Mouse (Mus musculus) T-helper 17 cell (primary cell): ENCODE measurements around the gene Smyd4.

Experiments
- in situ Hi-C, 2 experiments: fragments of 300-600 bp; cut with MboI, MseI; formaldehyde crosslinking; loops; 1 replicate in 1 of 2; 2 replicates in 1 of 2; pipeline ENCODE4 v1.15.1; 2025; ENCODE audit warnings: high pct_unique_total_duplicates in 2 of 2

The Smyd4 gene

GRCm38 (mm10) chr11:75415994-75416393 is 67.8 kb downstream of the Smyd4 start:
- in situ Hi-C loops = no loop called here

- in situ Hi-C loops = no loop called here
Measured at GRCm38 (mm10) chr11:75420037-75420436, 71.8 kb downstream of the Smyd4 start.

DNA sequence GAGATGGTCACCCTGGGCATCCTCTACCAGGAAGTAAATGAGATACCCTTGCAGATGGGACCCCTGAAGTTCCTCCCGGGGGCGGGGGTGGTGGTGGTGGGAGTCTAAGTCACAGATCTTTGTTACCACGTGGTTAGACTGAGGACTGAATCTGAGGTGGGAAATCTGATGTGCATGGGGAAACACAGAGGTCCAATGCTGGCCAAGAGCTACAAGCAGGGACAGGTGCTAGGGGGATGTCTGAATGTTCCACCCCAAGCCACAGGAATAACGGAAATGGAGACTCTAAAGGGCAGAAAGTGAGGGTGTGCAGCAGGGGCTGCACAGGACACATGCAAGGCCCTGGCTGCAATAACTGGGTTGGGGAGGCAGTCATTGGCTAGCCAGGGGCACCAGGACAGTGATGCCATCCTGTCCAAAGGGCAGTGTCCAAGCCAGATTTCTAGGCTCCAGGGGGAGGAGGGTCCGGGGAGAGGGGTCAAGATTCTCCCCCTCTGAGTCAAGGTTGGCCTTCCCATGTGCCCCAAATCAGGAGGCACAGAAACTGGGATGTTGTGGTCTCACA is 72.7 kb downstream of the Smyd4 start:
- in situ Hi-C loops = no loop called here

GRCm38 (mm10) chr11:75421375-75422012 is 73.3 kb downstream of the Smyd4 start:
- in situ Hi-C loops = no loop called here

GRCm38 (mm10) chr11:75422013-75422792 is 74.0 kb downstream of the Smyd4 start, which contains the start of gene Serpinf1:
TSS of gene Serpinf1 (minus strand) at chr11:75422701.
- in situ Hi-C loops = no loop called here

- in situ Hi-C loops = no loop called here
Measured at GRCm38 (mm10) chr11:75423091-75423490, 74.9 kb downstream of the Smyd4 start.

- in situ Hi-C loops = no loop called here
Measured at GRCm38 (mm10) chr11:75424033-75424432, 75.8 kb downstream of the Smyd4 start.

- in situ Hi-C loops = no loop called here
Measured at GRCm38 (mm10) chr11:75424459-75424858, 76.2 kb downstream of the Smyd4 start.

DNA sequence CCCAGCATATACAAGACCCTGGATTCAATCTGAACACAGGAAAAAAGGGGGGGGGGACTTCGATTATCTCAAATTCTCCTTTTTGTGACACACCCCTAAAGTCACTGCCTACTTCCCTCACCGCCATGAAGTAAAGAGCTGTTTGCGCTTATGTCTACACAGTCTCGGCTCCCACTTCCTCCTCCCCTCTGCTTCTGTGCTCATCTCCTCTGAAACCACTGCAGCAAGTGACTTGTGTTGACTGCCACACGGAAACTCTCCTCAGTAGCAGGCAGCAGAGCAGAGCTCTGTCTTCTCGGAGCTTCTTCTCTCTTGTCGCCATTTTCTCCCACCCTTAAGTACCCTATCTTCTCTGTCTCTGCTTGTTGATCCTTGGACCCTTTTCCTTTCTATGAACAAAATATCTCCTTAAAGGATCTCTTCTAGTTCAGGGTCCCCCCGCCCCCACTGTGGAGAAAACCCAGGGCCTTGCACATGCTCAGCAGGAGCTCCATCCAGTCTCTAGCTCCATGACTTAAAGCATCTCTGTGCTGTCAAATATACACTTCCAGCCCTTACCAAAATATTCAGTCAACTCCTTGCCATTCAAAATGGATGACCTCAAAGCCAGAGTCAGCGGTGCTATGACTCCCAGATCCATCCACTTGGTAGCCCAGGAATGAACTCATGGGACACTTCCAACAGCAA is 80.9 kb downstream of the Smyd4 start:
- in situ Hi-C loops = no loop called here

DNA sequence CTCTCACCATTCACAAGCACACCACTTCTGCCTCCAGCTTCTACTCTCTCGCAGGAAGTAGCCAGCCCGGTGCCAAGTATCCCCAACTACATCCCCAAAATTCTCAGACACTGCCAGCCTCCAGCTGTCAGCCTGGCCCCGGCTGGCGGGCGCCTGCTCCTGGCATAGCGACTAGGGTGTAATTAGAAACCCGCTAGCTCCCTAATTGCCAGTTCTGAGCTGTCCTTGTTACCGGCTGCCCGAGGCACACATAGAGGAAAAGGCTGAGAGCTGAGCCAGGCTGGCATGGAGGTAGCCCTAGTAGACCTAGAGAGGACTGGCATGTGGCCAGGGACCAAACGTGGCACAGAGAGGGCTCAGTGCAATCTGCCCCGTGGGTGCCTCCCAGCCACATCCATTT is 83.1 kb downstream of the Smyd4 start:
- in situ Hi-C loops = loop anchor here in 1 of 2 experiments (10.0 kb wide), 1 partner anchor 897 kb away; no protein-coding TSS in a partner anchor

DNA sequence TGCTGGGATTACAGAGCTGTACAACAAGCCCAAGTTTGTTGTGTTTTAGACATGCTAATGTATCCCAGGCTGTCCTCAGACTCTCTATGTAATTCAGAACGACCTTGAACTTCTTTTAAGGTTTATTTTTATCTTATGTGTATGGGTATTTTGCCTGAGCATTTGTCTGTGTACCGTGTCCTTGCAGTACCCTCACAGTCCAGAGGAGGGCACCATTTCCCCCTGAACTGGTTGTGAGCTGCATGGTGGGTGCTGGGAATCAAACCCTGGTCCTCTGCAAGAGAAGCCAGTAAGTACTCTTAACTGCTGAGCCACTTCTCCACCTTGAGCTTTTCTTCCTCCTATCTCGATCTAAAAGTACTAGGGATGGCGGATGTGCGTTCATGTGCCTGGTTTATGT is 85.9 kb downstream of the Smyd4 start:
- in situ Hi-C loops = loop anchor here in 1 of 2 experiments (10.0 kb wide), 1 partner anchor 899 kb away; no protein-coding TSS in a partner anchor

- in situ Hi-C loops = loop anchor here in 1 of 2 experiments (10.0 kb wide), 1 partner anchor 903 kb away; no protein-coding TSS in a partner anchor
Measured at GRCm38 (mm10) chr11:75438194-75438593, 90.0 kb downstream of the Smyd4 start.

DNA sequence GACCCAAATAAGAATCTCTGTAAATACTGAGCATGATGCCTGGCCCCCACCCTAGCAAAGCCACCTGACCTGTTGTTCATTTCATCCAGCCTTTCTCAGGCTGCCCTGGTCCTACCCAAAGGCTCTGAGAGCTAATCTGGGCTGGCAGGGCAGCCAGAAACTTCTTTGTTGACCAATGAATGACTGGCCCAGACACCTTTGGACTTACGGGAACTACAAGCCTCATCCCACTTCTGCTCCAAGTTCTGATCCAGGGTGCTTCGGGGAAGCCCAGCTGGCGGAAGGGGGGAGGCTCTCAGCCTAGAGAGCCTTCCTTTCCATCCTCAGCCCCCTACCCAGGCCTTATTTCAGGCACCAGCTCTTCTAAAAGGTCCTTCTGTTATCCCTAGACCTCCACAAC is 90.6 kb downstream of the Smyd4 start:
- in situ Hi-C loops = loop anchor here in 1 of 2 experiments (10.0 kb wide), 1 partner anchor 904 kb away; no protein-coding TSS in a partner anchor

DNA sequence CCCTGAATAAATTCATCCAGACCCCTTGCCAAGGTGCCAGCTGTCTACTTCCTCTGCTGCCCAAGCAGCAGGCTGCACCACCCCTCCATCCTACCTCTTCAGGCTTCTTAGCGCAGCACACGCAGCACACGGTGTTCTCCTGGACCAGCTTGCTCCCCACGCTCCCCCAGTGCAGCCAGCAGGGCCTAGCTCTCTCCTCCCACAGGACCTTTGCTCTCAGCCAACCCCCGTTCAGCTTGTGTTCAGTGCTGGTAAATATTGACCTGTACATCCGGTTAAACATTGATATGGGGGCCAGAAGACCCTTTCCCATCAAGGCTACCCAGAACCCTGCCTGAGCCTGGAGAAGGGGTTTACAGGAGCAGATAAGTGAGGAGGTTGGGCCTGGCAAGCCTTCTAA is 91.1 kb downstream of the Smyd4 start, which contains the start of gene Serpinf2:
Serpinf2 (minus strand) TSS at position 229 of the 400 bp plus-strand sequence.
- in situ Hi-C loops = loop anchor here in 1 of 2 experiments (10.0 kb wide), 1 partner anchor 905 kb away; no protein-coding TSS in a partner anchor

DNA sequence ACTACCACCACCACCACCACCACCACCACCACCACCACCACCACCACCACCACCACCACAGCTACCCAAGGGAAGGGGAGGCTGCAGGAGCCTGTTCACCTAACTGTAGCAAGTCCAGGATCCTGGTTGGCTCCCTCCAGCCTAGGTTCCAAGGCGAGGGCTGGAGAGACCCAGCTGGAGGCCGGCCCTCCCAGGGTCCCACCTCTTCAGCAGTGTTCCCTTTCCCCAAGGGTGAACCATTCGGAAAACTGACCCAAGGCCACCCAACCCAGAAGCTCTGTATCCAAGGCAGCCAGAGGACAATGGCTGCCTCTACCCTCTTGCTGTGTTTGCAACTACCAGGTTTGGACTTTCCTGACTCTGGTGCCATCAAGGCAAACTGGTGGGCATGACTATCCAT is 91.7 kb downstream of the Smyd4 start:
- in situ Hi-C loops = loop anchor here in 1 of 2 experiments (10.0 kb wide), 1 partner anchor 905 kb away; no protein-coding TSS in a partner anchor

- in situ Hi-C loops = no loop called here
Measured at GRCm38 (mm10) chr11:75441034-75441433, 92.8 kb downstream of the Smyd4 start.

DNA sequence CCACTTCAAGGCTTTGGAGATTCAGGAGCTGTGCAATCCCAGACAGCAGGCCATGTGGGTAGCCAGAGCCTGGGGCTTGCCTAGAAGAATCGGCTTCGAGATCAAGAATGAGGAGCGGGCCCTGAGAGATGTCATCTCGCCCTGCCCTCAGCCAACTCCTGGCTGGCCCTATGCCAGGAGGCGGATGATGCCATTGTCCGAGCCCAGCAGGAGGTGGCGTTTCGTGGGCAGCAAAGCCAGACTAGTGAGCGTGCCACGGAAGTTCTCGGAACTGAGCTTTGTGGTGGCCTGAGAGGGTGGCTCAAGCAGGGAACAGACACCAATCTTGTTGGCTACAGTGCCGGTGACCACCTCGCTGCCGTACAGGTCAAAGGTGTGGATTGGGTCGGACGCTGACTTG is 93.4 kb downstream of the Smyd4 start:
- in situ Hi-C loops = no loop called here

DNA sequence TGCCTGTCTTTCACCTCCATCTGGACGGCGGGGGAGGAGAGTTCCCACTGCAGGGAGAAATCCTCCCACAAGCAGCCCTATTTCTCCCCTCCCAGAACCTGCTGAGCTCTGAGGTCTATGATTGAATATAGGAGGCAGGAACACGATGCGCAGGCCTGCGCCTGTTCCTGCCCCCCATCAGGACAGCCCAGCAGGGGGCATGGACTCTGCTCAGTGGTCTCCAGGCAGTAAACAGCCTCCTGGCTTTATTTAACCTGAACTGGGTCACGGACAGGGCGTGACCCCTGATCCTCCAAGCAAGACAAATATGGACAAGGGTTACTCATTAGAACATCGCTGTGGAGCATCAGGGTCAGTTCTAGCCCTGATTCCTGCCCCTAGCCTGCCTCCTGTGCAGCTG is 95.5 kb downstream of the Smyd4 start:
- in situ Hi-C loops = no loop called here

DNA sequence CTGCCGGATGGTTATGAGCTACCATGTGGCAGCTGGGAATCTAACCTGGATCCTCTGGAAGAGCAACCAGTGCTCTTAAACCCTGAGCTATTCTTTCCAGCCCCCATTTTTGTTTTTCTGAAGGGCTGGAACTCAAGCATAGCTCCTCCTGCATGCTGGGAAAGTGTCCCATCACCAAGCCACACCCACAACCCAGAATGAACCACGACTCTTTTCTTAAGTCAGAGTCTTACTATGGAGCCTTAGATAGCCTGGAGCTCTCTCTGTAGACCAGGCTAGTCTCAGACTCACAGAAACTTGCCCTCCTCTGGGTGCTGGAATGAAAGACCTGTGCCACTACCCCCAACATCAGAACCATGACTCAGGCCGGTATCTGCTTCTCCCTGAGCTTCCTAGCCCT is 100.3 kb downstream of the Smyd4 start:
- in situ Hi-C loops = no loop called here

DNA sequence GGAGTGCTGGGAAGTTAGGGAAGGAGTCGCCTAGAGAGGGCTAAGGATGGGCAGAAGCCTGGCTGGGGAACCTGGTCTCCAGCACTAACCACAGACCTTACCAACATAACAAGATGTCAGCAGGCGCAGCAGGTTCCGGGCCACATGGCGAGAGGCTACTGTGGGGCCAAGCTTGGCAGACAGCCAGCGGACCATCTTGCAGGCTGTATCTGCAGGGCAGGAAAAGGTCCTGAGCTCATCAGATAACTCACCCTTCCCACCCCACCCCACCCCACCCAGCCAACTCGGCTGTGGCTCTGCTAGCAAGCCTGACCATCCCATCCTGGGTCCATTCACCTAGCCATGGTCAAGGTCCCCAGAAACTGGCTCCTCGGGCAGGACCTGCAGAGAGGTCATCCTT is 101.5 kb downstream of the Smyd4 start:
- in situ Hi-C loops = no loop called here

GRCm38 (mm10) chr11:75450304-75450908 is 102.2 kb downstream of the Smyd4 start:
- in situ Hi-C loops = no loop called here
